ENCODE assay signal across 17 mouse cellular contexts in genomic region chr2:117195578-117195977, GRCm38 (mm10). TPM values are rescaled to one million over a fixed set of nuclear protein-coding genes. Genes with fewer than 3 reads are reported as not detected.
A peak's percentile ranks its signal among the peaks of the same experiment; 100 is the strongest.
DNase-seq lines count a peak whose midpoint lies in the region; ATAC-seq lines count a peak whose summit lies in the region.
"Had no signal": no experiment of that assay in that cellular context is flagged by ENCODE, and none has a peak within 500 bp of the region (broad histone marks: within the 10 kb centered on the region; RNA-seq: fewer than 3 reads in every experiment).

No protein-coding gene starts in this region.

- no peaks in the 10 kb centered on the region for H3K9me3 ChIP-seq in hindbrain, embryonic 10.5 days
- H3K9me3 ChIP-seq in hindbrain, embryonic 12.5 days (replicated peaks) = no peaks in the 10 kb centered on the region
- H3K9me3 ChIP-seq in midbrain, embryonic 10.5 days (replicated peaks) = no peaks in the 10 kb centered on the region
- H3K9me3 ChIP-seq in midbrain, embryonic 11.5 days (ENCODE audit: control insufficient read depth, low read length) = no peaks in the 10 kb centered on the region
- no peaks in the 10 kb centered on the region for H3K9me3 ChIP-seq in forebrain, embryonic 13.5 days (replicated peaks)
- H3K9me3 ChIP-seq in hindbrain, embryonic 16.5 days (ENCODE audit: control insufficient read depth, low read length) = no peaks in the 10 kb centered on the region
- H3K9me3 ChIP-seq: forebrain, embryonic 10.5 days; heart, embryonic 13.5 days; intestine, embryonic 15.5 days; limb, embryonic 10.5 days; midbrain, embryonic 12.5 days had no signal

- DNase-seq in hindbrain, embryonic 10.5 days (ENCODE audit: low spot score) = no peak
- DNase-seq in midbrain, embryonic 10.5 days (ENCODE audit: low spot score) = no peak
- no peak for DNase-seq in midbrain, embryonic 11.5 days (ENCODE audit: low spot score, missing footprints)
- DNase-seq in layer of hippocampus, postnatal 36 days = peak; percentile 45 to 48
- DNase-seq: adrenal gland, postnatal 14 days; cerebellum, adult 9-10 months; thymus, adult 18-20 months had no signal

- no peak for ATAC-seq in hindbrain, embryonic 12.5 days (ENCODE audit: low FRiP score)
- no peak for ATAC-seq in midbrain, embryonic 11.5 days (ENCODE audit: low FRiP score)
- no peak for ATAC-seq in forebrain, embryonic 13.5 days
- ATAC-seq in hindbrain, embryonic 16.5 days = no peak
- ATAC-seq: intestine, embryonic 15.5 days; lung, postnatal 0 days had no signal

- H3K27me3 ChIP-seq in hindbrain, embryonic 10.5 days (ENCODE audit: insufficient read depth, poor library complexity, severe bottlenecking) = no peaks in the 10 kb centered on the region
- no peaks in the 10 kb centered on the region for H3K27me3 ChIP-seq in hindbrain, embryonic 12.5 days
- no peaks in the 10 kb centered on the region for H3K27me3 ChIP-seq in midbrain, embryonic 10.5 days (ENCODE audit: low read depth, poor library complexity, severe bottlenecking)
- no peaks in the 10 kb centered on the region for H3K27me3 ChIP-seq in midbrain, embryonic 11.5 days (ENCODE audit: control insufficient read depth, insufficient read depth, low read length)
- H3K27me3 ChIP-seq in forebrain, embryonic 13.5 days = no peaks in the 10 kb centered on the region
- no peaks in the 10 kb centered on the region for H3K27me3 ChIP-seq in hindbrain, embryonic 16.5 days (replicated peaks; ENCODE audit: control insufficient read depth, insufficient read depth, low read length)
- H3K27me3 ChIP-seq: heart, embryonic 13.5 days; intestine, embryonic 15.5 days; midbrain, embryonic 12.5 days had no signal

- WGBS in hindbrain, embryonic 10.5 days = 19% methylated on average over 7 of the region's 7 CpGs
- WGBS in hindbrain, embryonic 12.5 days = 38% methylated on average over 7 of the region's 7 CpGs
- WGBS in midbrain, embryonic 10.5 days = 48% methylated on average over 6 of the region's 7 CpGs
- 38% methylated on average over 7 of the region's 7 CpGs for WGBS in midbrain, embryonic 11.5 days
- 78% methylated on average over 6 of the region's 7 CpGs for WGBS in forebrain, embryonic 13.5 days
- 40% methylated on average over 7 of the region's 7 CpGs for WGBS in hindbrain, embryonic 16.5 days

- peak overlapping the region; percentile 59 for H3K27ac ChIP-seq in hindbrain, embryonic 10.5 days
- H3K27ac ChIP-seq in hindbrain, embryonic 12.5 days = no peak overlapping the region
- peak overlapping the region; percentile 63; the same call in 1 of the 2 replicates for H3K27ac ChIP-seq in midbrain, embryonic 10.5 days (replicated peaks)
- H3K27ac ChIP-seq in midbrain, embryonic 11.5 days (ENCODE audit: low read depth, low read length) = no peak overlapping the region
- H3K27ac ChIP-seq in forebrain, embryonic 13.5 days = no peak overlapping the region
- no peak overlapping the region for H3K27ac ChIP-seq in hindbrain, embryonic 16.5 days (ENCODE audit: low read depth, low read length)
- H3K27ac ChIP-seq: forebrain, embryonic 10.5 days; heart, embryonic 13.5 days; intestine, embryonic 15.5 days; liver, embryonic 14.5 days; midbrain, embryonic 12.5 days had no signal

- no peak overlapping the region for H3K4me2 ChIP-seq in hindbrain, embryonic 12.5 days (replicated peaks)
- no peak overlapping the region for H3K4me2 ChIP-seq in midbrain, embryonic 11.5 days
- H3K4me2 ChIP-seq in forebrain, embryonic 13.5 days = no peak overlapping the region
- H3K4me2 ChIP-seq in hindbrain, embryonic 16.5 days (ENCODE audit: low read length) = no peak overlapping the region
- H3K4me2 ChIP-seq: heart, embryonic 13.5 days; intestine, embryonic 15.5 days; midbrain, embryonic 12.5 days had no signal

- no peak overlapping the region for H3K9ac ChIP-seq in hindbrain, embryonic 12.5 days
- H3K9ac ChIP-seq in midbrain, embryonic 11.5 days (ENCODE audit: low read length) = no peak overlapping the region
- H3K9ac ChIP-seq in forebrain, embryonic 13.5 days = no peak overlapping the region
- H3K9ac ChIP-seq in hindbrain, embryonic 16.5 days (ENCODE audit: low read depth, low read length) = no peak overlapping the region
- H3K9ac ChIP-seq: heart, embryonic 13.5 days; intestine, embryonic 15.5 days; liver, embryonic 14.5 days; midbrain, embryonic 12.5 days had no signal

- H3K36me3 ChIP-seq in hindbrain, embryonic 10.5 days = no peaks in the 10 kb centered on the region
- H3K36me3 ChIP-seq in hindbrain, embryonic 12.5 days = no peaks in the 10 kb centered on the region
- no peaks in the 10 kb centered on the region for H3K36me3 ChIP-seq in midbrain, embryonic 10.5 days
- no peaks in the 10 kb centered on the region for H3K36me3 ChIP-seq in midbrain, embryonic 11.5 days (ENCODE audit: control insufficient read depth, insufficient read depth, low read length)
- H3K36me3 ChIP-seq in forebrain, embryonic 13.5 days (ENCODE audit: poor library complexity, severe bottlenecking) = no peaks in the 10 kb centered on the region
- no peaks in the 10 kb centered on the region for H3K36me3 ChIP-seq in hindbrain, embryonic 16.5 days (ENCODE audit: control insufficient read depth, insufficient read depth, low read length)
- H3K36me3 ChIP-seq: forebrain, embryonic 10.5 days; heart, embryonic 13.5 days; intestine, embryonic 15.5 days; limb, embryonic 10.5 days; midbrain, embryonic 12.5 days had no signal

- H3K4me1 ChIP-seq in hindbrain, embryonic 10.5 days (replicated peaks) = peaks cover 41% of the 10 kb centered on the region
- peaks cover 10% of the 10 kb centered on the region for H3K4me1 ChIP-seq in hindbrain, embryonic 12.5 days
- peaks cover 41% of the 10 kb centered on the region for H3K4me1 ChIP-seq in midbrain, embryonic 10.5 days
- peaks cover 5% of the 10 kb centered on the region; the same call in 1 of the 2 replicates for H3K4me1 ChIP-seq in midbrain, embryonic 11.5 days (ENCODE audit: control insufficient read depth, insufficient read depth, low read length)
- peaks cover 4% of the 10 kb centered on the region; the same call in 1 of the 2 replicates for H3K4me1 ChIP-seq in forebrain, embryonic 13.5 days
- H3K4me1 ChIP-seq in hindbrain, embryonic 16.5 days (ENCODE audit: control insufficient read depth, insufficient read depth, low read depth, low read length) = no peaks in the 10 kb centered on the region

- H3K4me3 ChIP-seq in hindbrain, embryonic 10.5 days = no peak overlapping the region; the same call in 1 of the 2 replicates
- H3K4me3 ChIP-seq in hindbrain, embryonic 12.5 days = no peak overlapping the region
- no peak overlapping the region for H3K4me3 ChIP-seq in midbrain, embryonic 10.5 days
- H3K4me3 ChIP-seq in midbrain, embryonic 11.5 days (ENCODE audit: low read depth, low read length) = no peak overlapping the region
- no peak overlapping the region for H3K4me3 ChIP-seq in forebrain, embryonic 13.5 days
- no peak overlapping the region for H3K4me3 ChIP-seq in hindbrain, embryonic 16.5 days (ENCODE audit: low read length)
- H3K4me3 ChIP-seq: forebrain, embryonic 10.5 days; heart, embryonic 13.5 days; intestine, embryonic 15.5 days; limb, embryonic 10.5 days; midbrain, embryonic 12.5 days had no signal

RNA-seq across cellular contexts. Expression of gene Fam98b, which starts 54.0 kb away (rescaled TPM):
- 15.9 and 19.9 TPM in 2 replicates for polyA plus RNA-seq in hindbrain, embryonic 10.5 days (2016; fragmentation: Nextera tagmentation; extraction: Ambion mirVana)
- polyA plus RNA-seq in hindbrain, embryonic 12.5 days (2016; fragmentation: Nextera tagmentation; extraction: Ambion mirVana) = 14.7 and 18.2 TPM in 2 replicates
- polyA plus RNA-seq in midbrain, embryonic 10.5 days (2016; fragmentation: Nextera tagmentation; extraction: Ambion mirVana) = 19.7 and 20.1 TPM in 2 replicates
- 8.3 and 9.1 TPM in 2 replicates for polyA plus RNA-seq in midbrain, embryonic 11.5 days (2014; fragmentation: Nextera tagmentation; extraction: Ambion mirVana)
- total RNA-seq in layer of hippocampus, postnatal 36 days (2021) = 10 to 100 TPM; 51.5 to 51.7 TPM
- polyA plus RNA-seq in forebrain, embryonic 13.5 days (2015; fragmentation: Nextera tagmentation; extraction: Ambion mirVana) = 21.9 and 22.6 TPM in 2 replicates
- polyA plus RNA-seq in hindbrain, embryonic 16.5 days (2015; fragmentation: Nextera tagmentation; extraction: Ambion mirVana) = 7.6 and 11.1 TPM in 2 replicates

Comparison
In these comparisons a context has a peak if more than half of its experiments do, and no peak if none do; other contexts are left out.
1. H3K27ac ChIP-seq: peak in hindbrain, embryonic 10.5 days (single experiment) and midbrain, embryonic 10.5 days (single experiment); none in hindbrain, embryonic 12.5 days (single experiment), midbrain, embryonic 11.5 days (single experiment), forebrain, embryonic 13.5 days (single experiment) and hindbrain, embryonic 16.5 days (single experiment).
2. DNase-seq: peak in layer of hippocampus, postnatal 36 days (2 of 2); none in hindbrain, embryonic 10.5 days (single experiment), midbrain, embryonic 10.5 days (single experiment) and midbrain, embryonic 11.5 days (single experiment).